Mouse (Mus musculus) common myeloid progenitor, adult 5-6 weeks (primary cell): Measurements from ENCODE around the gene Snapc2. TPM values are rescaled to one million over a fixed set of nuclear protein-coding genes. Genes with fewer than 3 reads are reported as not detected.
"Not testable (repeated sequence)": the region's sequence is repeated elsewhere in the genome, so short reads cannot be mapped to it uniquely, and the experiment has no call there.

Experiments used
- ATAC-seq: replicated peaks from 2 replicates; pipeline ENCODE4 v1.8.0; 2016; ENCODE audit warnings: low read depth, mild to moderate bottlenecking, moderate TSS enrichment, inconsistent platforms; ENCODE audit not compliant: poor library complexity, severe bottlenecking
- total RNA-seq: library from RNA; stranded (forward); fragments of 200-1000, 187-1606 nt; gene quantifications from 2 replicates; pipeline ENCODE4 v1.2.3, GENCODE M21; 2017

Snapc2 gene
- total RNA-seq, 1 experiment from 2014 or later: 15.3 TPM

DNA sequence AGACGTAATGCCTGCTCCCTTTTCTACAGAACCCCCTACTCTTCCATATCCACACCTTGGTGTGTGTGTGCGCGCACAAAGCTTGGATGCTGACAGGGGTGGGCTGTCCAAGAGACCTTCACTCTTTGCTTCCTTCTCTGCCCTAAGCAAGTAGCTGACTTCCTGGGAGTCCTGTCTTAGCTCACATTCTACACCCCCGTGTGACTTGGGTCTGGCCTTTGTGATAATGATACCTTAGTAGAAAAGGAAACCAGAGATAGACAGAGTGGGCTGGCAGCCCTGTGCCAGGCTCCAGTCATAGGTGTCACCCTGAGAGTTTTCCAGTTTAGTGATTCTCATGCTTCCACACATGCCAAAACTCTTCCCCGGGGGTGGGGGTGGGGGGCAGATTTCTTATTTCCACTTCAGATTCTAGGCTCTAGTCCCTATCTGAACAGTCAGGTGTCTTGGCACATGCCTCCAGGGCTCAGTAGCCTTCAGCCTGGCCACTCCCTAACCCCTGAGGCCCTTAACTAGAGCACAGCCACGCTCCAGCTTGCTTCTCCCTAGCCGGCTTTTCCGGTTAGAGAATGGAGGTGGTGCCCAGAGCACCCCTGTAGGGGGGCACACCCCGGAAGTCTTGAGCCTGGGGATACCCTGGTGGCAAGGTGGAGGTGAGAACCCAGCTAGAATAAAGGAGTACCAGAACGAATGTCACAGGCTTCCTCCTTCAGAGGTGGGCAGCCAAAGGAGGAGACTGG is 22.1 kb upstream of the Snapc2 start:
- ATAC-seq: no peak

DNA sequence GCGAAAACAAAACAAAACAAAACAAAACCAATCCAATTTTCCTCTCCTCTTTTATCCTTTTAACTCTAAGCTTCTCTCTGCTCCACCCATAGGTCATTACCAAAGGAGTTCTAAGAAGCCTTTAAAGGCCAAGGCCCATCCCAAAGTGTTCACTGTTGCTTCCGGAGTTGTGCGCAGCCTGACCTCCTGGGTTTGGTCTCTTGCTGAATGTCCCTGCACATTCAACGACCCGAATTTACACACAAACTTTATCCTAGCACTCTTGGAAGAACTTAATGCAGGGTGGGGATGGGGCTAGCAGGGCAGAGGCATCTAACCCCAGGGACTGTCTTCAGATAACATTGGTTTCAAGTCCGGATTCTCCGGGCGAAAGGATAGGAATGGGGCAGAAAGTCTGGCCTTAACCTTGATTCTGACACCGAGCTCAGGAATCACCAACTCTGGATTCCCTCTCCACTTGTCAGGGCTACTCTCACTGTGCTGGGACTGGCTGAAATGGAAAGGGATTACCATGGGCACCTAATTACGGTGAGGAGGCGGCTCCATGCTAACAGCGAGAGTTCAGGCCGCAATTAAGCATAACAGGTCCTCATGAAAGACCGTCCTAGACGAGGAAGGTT is 15.0 kb upstream of the Snapc2 start:
- ATAC-seq: 0 out of 2 replicates have a peak, but pooled peaks have one; percentile 1

DNA sequence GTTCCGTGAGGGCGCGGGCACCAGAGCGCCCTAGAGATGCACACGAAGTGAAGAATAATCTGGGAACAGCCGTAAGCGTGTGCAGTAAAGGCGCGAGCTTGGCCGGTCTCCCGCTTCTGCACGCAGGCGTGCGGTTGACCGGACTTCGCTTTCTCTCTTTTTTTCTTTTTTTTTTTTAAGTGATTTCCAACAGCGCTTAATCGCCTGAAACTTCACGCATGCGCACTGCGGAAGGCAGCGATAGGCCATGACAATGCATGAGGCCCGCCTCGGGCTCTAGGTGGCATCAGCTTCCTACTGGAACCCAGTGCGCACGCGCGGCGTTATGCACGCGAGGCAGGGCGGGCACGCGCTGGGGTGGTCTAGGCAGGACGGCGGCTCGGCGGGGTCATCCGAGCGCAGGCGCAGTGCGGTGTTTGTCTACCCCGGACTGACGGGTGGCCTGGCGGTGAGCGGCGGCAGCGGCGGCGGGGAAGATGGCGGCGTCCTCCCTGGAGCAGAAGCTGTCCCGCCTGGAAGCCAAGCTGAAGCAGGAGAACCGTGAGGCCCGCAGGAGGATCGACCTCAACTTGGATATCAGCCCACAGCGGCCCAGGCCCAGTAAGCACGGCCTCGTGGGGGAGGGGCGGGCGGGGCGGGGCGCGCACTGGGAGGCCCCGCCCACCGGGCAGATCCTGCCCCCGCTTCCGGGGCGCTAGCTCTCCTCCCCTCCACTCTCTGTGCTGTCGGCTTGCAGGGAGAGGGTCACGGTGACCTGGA is 14.3 kb upstream of the Snapc2 start, which contains the start of the genes Map2k7 and Gm49320:
Gene Map2k7 (plus strand): TSS at position 307 of the 759 bp plus-strand sequence.
Gene Gm49320 (plus strand): TSS at position 432 of the 759 bp plus-strand sequence.
- peak; percentile 92 for ATAC-seq

DNA sequence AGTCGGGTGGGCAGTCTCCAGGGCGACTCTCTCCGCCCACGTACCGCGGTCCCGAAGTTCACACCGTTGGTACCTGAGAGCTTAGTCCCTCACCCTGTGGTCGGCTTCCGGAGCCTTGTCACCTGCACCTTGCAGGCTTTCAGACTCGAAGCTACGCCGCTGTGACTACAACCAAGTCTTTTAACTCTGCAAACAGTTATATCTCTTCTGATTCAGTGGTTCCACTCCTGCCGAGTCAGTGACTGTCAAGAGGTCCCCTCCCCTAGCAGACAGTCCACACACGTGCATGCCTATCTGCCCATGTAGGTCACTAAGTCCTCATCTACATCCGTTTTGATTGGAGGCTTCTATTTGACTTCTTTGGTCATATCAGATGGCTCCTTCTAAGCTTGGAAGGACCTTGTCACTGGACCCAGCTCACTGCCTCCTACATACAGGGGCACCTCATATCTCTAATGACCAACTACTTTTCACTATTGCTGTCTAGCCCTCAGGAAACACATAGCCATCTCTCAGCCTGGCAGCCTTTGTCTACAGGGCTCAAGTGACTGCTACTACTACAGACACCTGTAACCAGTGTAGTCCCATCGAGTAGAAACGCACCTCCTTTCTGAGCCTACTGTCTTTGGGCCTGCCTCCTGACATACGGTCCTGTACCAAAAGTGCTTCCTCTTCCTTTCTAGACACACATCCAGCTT is 13.5 kb upstream of the Snapc2 start:
- ATAC-seq: peak; percentile 20

DNA sequence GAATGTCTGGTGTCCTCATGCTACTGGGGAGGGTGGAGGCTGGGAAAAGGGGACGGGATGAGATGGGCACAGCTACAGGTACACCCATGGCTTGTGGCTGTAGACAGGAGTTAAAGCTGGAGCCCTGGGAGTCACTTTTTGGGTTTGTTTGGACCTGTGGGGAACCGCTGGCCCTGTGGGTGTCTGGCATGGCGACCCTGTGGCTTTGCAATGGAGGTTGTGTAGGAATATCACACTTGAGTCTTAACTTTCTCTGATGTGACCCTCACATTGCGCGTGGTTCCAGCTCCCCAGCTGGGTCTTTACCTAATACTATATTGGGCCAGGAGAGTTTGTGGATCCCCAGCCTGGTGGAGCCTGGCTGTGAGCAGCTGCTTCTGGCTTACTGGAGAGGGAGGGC is 7.8 kb upstream of the Snapc2 start:
- ATAC-seq: no peak

DNA sequence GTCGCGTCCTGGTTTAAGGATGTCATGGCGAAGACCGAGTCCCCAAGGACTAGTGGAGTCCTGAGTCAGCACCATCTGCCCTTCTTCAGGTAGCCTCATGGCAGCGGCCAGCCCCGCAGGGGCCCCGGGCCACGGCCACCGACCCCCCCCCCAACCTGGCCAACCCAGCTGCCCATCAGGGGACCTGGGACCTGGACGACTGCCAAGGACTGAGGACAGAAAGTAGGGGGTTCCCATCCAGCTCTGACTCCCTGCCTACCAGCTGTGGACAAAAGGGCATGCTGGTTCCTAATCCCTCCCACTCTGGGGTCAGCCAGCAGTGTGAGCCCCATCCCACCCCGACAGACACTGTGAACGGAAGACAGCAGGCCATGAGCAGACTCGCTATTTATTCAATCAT is 7.1 kb upstream of the Snapc2 start:
- no peak for ATAC-seq

DNA sequence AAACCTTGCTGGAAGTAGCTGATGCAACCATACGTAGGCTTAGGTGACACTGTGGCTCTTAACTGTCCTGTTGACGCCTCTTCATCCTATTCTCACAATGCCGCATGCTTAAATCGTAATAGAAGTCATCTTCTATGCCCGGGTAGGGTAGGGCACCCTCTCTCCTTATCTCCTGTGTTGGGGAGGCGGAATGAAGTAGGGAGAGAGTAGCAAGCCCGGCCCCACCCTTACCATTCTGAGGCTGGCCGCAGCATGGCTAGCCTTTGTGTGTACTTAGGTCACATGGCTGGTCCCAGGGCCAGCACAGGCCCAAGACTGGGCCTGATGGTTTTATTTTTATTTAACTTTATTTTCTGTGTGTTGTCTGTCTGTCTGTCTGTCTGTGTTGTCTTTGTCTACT is 5.6 kb upstream of the Snapc2 start:
- ATAC-seq: no peak

DNA sequence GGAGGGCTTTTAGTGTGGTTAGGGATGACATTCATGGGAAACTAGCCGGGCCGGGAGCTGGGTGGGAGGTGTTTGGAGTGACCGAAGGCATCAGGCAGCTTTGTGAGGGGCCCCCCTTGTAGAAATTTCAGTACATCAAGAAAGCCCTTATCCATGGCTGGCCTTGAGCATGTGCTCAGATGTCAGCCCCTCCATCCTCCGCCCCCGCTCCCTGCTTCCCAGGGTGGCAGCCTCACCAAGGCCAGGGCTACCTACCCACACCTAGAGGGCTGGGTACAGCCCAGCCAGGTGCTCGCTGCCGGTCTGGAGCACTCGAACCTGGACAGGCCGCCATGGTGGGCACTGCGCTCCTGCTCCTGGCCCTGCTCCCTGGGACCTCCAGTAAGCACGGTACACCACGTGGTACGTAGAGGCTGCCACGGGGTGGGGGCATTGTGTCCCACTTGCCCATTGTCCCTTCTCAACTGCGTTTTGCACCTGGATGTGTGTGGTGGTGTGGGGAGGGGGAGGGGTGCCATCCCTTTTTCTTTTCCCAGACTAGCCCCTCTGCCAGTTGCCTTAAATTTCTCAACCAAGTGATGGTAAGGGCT is 4.8 kb upstream of the Snapc2 start, which contains the start of gene Tgfbr3l:
Gene Tgfbr3l (plus strand): TSS at position 264 of the 590 bp plus-strand sequence.
- ATAC-seq: no peak

DNA sequence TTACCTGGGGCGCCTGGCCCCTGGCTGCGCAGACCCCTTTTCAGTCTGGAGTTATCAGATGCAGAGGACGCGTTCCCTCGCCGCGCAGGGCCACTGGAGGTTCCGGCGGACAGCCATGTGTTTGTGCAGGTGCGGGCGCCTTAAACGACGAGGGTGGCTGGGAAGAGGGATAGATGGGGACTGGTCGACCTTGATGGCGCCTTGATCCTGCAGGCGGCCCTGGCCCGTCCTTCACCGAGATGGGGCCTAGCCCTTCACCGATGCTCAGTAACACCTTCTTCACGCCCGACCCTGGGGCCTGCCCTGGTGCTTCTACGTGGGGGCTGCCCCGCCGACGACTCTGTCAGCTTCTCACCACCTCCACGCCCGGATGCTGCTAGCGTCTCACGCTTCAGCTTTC is 3.7 kb upstream of the Snapc2 start:
- no peak for ATAC-seq

DNA sequence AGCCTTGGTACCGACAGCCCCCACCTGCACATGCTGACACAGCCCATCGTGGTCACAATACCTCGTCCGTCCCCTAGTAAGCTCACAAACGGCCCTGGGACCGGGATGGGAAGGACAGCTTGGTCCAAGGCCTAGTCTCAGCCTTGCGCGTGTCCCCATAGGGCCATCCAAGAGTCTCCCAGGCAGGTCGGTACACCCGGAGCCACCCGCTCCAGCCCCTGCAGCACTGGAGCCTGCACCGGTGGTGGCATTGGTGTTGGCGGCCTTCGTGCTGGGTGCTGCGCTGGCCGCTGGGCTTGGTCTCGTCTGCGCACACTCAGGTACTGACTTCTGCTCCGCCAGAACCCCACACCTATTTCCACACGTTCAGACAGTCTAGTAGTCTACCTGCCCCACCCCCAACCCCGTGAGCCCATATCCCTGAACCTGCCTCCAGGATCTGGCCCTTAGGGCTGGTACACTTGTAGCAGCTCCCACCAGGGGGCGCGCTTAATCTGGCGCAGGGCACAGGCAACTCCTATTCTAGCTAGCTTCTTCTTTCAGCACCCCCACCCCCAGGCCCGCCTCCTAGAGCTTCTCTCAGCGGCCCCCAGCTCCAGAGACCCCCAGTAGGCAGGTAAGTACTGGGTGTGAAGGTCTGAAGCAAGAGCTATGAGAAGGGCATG is 2.4 kb upstream of the Snapc2 start:
- peak; percentile 65 for ATAC-seq

DNA sequence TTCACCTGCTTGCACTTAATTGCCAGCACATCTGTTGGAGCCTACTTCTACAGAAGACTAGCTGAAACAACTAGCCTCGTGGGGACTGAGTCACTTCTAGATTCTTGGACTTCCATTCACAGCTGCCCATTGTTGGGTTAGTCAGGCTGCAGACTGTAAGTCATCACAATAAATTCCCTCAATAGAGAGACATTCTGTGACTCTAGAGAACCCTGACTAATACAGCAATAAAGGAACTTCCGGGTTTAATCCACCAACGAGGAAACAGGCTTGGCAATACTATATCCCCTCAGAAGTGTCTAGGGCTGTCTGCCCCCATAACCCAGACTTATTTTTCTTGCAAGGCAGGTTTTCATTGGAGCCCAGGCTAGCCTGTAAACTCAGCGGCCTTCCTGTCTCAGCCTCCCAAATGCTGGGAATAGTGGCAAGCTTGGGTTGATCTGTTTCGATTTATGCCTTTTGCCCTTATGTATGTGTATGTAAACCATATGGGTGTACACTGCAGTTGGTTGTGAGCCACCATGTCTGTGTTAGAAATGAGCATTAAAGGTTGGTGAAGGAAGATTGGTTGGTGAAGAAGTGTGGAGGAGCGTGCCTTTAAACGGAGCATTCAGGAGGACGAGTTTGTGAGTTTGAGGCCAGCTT is 642 bp upstream of the Snapc2 start:
- ATAC-seq: no peak

DNA sequence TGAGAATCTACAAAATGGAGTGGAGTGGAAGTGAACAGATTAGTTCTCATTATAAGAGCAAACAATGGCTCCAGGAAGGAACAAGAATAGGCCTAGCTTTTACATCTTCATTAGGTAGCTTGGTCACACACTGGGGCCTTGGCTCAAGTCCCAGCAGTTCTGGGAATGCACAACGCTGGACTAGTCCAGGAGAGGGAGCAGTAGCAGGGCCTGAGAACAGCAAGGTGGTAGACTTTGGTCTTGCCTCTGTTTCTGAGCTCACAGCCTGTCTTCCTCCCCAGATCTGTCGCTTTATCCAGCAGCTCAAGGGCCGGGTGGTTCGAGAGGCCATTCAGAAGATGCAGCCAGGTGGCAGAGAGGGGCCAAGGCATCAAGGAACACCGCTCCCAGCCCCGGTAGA is 1.1 kb downstream of the Snapc2 start:
- ATAC-seq: no peak

DNA sequence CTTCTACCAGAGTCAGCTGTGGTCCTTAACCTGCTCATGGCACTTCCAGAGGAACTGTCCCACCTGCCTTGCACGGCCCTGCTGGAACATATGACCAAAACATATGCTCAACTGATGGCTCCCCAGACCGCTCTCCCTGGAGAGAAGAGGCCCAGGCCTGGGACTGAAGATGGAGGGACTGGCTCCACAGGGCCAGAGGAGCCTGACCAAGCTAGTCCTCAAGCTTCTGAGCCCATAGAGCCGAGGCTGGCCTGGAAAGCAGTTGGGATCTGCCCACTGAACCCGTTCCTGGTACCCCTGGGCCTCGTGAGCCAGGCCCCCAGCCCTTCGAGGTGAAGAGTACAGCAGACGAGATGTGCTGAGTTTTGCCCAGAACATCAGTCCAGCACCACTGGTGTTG is 2.6 kb downstream of the Snapc2 start:
- ATAC-seq: not testable (repeated sequence)

DNA sequence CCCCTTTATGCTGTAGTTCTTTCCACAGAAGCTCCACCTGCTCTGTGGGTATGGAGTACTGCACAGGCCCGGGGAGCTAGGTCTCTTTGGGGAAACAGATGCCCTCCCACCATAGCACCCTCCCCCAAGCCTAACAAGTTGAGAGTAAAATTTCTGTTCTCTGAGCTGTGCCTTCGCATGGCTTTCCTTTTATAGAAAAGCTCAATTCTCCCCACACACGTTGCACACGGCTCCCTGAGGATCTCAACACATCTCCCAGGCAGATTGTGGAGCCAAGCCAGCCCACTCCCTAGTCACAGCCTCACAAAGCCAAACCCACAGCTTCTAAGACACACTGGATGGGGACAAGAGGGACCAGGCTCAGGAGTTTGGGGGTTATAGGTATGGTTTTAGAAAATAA is 4.0 kb downstream of the Snapc2 start:
- no peak for ATAC-seq

DNA sequence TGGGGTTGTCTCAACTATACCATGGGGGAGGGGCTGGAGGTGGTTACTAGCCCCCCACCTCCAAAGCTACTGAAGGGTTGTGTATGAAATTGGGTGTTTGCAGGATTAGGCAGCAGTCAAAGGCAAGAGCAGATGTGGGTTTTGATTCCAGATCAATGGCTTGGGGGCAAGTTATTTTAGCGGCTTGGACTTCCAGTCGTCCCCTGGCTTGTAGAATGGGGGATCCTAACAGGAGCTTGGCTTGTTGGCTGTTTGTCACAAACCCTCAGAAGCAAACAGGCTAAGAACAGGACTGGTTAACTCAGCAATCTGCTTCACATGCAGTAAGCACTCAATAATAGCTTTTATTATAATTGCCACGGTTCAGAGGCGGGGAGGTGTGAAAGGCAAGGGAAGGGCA is 4.5 kb downstream of the Snapc2 start:
- ATAC-seq: no peak

DNA sequence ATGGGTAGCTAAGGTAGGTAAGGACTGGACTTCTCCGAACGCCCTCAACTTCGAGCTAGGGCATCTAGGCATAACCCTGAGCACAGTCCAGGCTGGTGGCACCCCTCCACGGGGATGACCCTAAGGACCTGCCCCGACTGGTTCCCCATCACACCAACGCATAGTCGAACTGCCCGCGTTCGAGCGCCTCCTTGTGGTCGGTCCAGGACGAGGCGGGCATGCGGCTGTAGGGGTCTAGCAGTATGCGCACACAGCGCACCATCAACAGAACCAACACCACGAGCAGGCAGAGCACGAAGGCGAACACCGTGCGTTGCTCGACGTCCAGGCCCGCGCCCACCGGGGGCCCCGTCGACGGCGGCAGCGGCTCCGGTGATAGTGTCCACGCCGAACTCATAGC is 5.4 kb downstream of the Snapc2 start:
- ATAC-seq: peak; percentile 69

DNA sequence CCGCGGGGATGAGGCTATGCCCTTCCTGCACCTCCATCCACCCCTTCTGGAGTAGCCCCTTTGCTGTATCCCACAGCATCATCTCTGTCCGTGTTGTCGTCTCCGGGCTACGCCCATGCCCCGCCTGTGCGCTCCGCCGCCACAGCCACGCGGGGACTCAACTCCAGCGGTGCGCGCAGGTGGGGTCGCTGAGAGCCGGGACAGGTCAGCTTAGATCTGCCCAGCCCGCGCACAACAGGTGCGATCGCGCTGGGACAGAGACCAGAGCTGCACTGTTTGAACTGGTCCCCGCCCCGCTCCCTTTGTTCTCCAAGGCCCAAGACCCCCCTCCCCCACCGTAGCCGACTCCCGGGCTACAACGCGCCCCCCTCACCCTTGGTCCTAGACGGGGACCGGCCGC is 5.8 kb downstream of the Snapc2 start:
- ATAC-seq: 0 out of 2 replicates have a peak, but pooled peaks have one; percentile 10

DNA sequence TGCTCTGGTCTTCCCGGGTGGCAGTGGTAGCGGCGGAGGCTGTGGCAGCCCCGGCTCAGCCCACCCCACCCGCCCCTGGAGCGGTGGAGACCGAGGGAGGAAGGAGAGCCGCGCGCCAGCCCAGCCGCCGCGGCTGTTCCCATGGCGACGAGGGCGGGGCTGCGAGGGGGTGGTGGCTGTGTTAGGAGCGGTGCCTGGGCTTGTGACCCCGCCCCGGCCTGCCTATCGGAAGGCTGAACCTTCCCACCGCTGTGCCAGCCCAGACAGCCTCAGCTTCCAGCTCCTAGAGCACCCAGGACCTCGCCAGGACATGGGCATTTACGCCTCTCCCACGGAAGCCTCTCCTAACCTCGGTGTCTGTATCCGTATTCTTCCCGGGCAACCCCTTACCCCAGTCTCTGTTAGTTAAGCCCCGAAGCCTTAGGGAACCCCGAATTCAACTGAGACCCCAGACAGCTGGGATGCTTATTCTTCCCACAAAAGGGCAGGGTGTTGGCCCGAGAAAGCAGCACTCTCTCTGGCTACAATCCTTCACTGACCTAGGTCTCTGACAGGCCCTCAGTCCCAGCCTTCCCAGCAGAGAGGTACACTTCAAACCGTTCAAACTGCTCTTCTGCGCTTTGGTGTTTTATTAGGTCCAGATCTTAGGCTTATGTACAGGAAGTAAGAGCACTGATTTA is 6.4 kb downstream of the Snapc2 start, which contains the start of gene Ctxn1:
Gene Ctxn1 (minus strand): TSS at position 150 of the 680 bp plus-strand sequence.
- ATAC-seq: peak; percentile 92
